Mouse (Mus musculus): ENCODE results near the gene Efcab10.

The Efcab10 gene

GRCm38 (mm10) chr12:33427726-33428125 is 33.1 kb downstream of the Efcab10 start:
- no peak for DNase-seq (ENCODE audit: low read depth)

DNA sequence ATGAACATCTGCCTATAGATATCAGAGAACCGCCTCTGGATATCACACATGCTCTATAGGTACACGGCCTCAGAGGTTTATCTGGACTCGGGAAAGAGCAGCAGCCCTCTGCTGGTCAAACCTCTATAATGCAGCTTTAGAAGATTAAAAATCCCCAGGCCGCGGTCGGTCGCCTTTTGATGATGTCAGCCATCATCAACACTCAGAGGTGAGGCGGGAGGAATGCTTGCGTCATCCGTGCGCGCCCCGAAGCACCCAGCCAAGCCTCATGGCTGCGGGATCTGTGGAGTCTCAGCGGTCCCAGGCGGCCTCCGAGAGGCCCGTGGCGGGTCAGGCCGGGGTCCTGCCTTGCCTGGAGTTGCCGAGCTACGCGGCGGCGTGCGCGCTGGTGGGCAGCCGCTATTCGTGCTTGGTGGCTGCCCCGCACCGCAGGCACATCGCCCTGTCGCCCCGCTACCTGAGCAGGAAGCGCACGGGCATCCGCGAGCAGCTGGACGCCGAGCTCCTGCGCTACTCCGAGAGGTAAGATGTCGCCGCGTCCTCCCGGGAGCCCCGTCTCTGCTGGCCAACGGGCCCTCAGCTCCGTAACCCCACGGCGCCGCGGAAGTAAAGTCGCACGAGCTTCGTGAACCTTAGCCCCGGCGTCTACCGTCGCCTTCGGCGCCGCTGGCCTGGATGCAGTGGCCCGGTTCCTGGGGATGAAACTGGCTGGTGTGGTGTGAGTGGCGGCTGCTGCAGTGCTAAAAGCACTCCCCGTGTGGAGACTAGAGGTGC is 34.9 kb downstream of the Efcab10 start, which contains the start of gene Twistnb:
Twistnb (plus strand) TSS at position 249 of the 774 bp plus-strand sequence.
- peak; percentile 97 for DNase-seq (ENCODE audit: low read depth)

- peak; percentile 80 for DNase-seq (ENCODE audit: low read depth)
Measured at GRCm38 (mm10) chr12:33433812-33434211, 39.2 kb downstream of the Efcab10 start.

GRCm38 (mm10) chr12:33434758-33435157 is 40.1 kb downstream of the Efcab10 start:
- peak; percentile 16 for DNase-seq (ENCODE audit: low read depth)
